Mouse (Mus musculus) left cerebral cortex, postnatal 14 days (tissue): Measurements from ENCODE around the gene Zfp207. TPM values are rescaled to one million over a fixed set of nuclear protein-coding genes. Genes with fewer than 3 reads are reported as not detected.
"Not testable (repeated sequence)": the region's sequence is repeated elsewhere in the genome, so short reads cannot be mapped to it uniquely, and the experiment has no call there.

Experiments
- DNase-seq, 2 experiments: peaks; one replicate each; pipeline ENCODE4 v3.0.0; 2021 to 2022; ENCODE audit warnings: low spot score in 2 of 2, mixed read lengths in 1 of 2
- intact Hi-C: fragments of 180-260 bp; cut with DNase I; formaldehyde crosslinking; loops from one replicate; pipeline ENCODE4 v1.15.1; 2025
- total RNA-seq, 2 experiments: library from RNA; stranded (reverse); gene quantifications; 2 replicates each; pipeline ENCODE4 v1.2.3; 2021

The Zfp207 gene
- total RNA-seq, 2 experiments from 2014 or later: 140 to 143 TPM

- intact Hi-C loops: no loop called here
- DNase-seq: no peak
These were observed 12.9 kb downstream of the Zfp207 start for GRCm38 (mm10) chr11:80395930-80396329.

GRCm38 (mm10) chr11:80396617-80397016 is 13.5 kb downstream of the Zfp207 start:
- intact Hi-C loops: no loop called here
- no peak for DNase-seq

- DNase-seq, intact Hi-C loops: not testable (repeated sequence)
These were observed 24.8 kb downstream of the Zfp207 start for GRCm38 (mm10) chr11:80407878-80408277.

- DNase-seq: no peak
- intact Hi-C loops: no loop called here
These were observed 27.3 kb downstream of the Zfp207 start for GRCm38 (mm10) chr11:80410377-80410776.

GRCm38 (mm10) chr11:80417085-80417484 is 34.0 kb downstream of the Zfp207 start:
- intact Hi-C loops: no loop called here
- DNase-seq: no peak

GRCm38 (mm10) chr11:80419743-80420142 is 36.7 kb downstream of the Zfp207 start:
- intact Hi-C loops: no loop called here
- DNase-seq: no peak

- intact Hi-C loops: no loop called here
- no peak for DNase-seq
These were observed 37.3 kb downstream of the Zfp207 start for GRCm38 (mm10) chr11:80420202-80420984.

- intact Hi-C loops: no loop called here
- DNase-seq: no peak
These were observed 38.5 kb downstream of the Zfp207 start for GRCm38 (mm10) chr11:80421421-80422047.

- intact Hi-C loops: no loop called here
- no peak for DNase-seq
These were observed 41.6 kb downstream of the Zfp207 start for GRCm38 (mm10) chr11:80424691-80425090.

GRCm38 (mm10) chr11:80425247-80425778 is 42.2 kb downstream of the Zfp207 start:
- DNase-seq: no peak
- intact Hi-C loops: no loop called here

GRCm38 (mm10) chr11:80426029-80426813 is 43.1 kb downstream of the Zfp207 start:
- intact Hi-C loops: not testable (repeated sequence)

GRCm38 (mm10) chr11:80428381-80429008 is 45.4 kb downstream of the Zfp207 start, which contains the start of gene Psmd11:
TSS of gene Psmd11 (plus strand) at chr11:80428615.
- intact Hi-C loops: loop anchor here (1.0 kb wide), 1 partner anchor 242 kb away; no protein-coding TSS in a partner anchor
- peak; percentile 96 to 98 for DNase-seq

More at GRCm38 (mm10) chr11:80426029-80426813, 43.1 kb downstream of the Zfp207 start:
- DNase-seq: not testable (repeated sequence)

GRCm38 (mm10) chr11:80429009-80429475 is 46.0 kb downstream of the Zfp207 start:
- peak in 1 of 2 experiments; percentile 34 for DNase-seq
- intact Hi-C loops: no loop called here

- intact Hi-C loops: no loop called here
- no peak for DNase-seq
These were observed 46.6 kb downstream of the Zfp207 start for GRCm38 (mm10) chr11:80429500-80430166.

GRCm38 (mm10) chr11:80430366-80430910 is 47.4 kb downstream of the Zfp207 start:
- no peak for DNase-seq
- intact Hi-C loops: no loop called here

- intact Hi-C loops: no loop called here
- no peak for DNase-seq
These were observed 63.8 kb downstream of the Zfp207 start for GRCm38 (mm10) chr11:80446916-80447315.

- intact Hi-C loops: no loop called here
- DNase-seq: no peak
These were observed 66.8 kb downstream of the Zfp207 start for GRCm38 (mm10) chr11:80449859-80450258.

GRCm38 (mm10) chr11:80452242-80452641 is 69.2 kb downstream of the Zfp207 start:
- intact Hi-C loops: no loop called here
- no peak for DNase-seq
